Mouse (Mus musculus) lung, adult 2 months (tissue): Measurements from ENCODE around the gene Zcchc9.

Experiments used
- CTCF ChIP-seq: fragments of 200-500 bp; IDR thresholded peaks from 2 replicates; pipeline ENCODE4 v1.5.1; 2011; ENCODE audit warnings: mild to moderate bottlenecking, low read length, control low read depth; ENCODE audit not compliant: insufficient read depth
- POLR2A ChIP-seq: fragments of 200-500 bp; IDR thresholded peaks from 2 replicates; pipeline ENCODE4 v1.6.1; 2011; ENCODE audit warnings: low read depth, mild to moderate bottlenecking, control low read depth, low read length, borderline replicate concordance; ENCODE audit errors: extremely low read depth

- TF ChIP-seq CTCF (no peak), POLR2A (no peak)
Observed at GRCm38 (mm10) chr13:91753724-91754123, 53.8 kb downstream of the Zcchc9 start.
